Mouse (Mus musculus): ENCODE measurements around the gene 4933411K16Rik.

- TF ChIP-seq CTCF (IDR thresholded peaks at IDR 0.05; ENCODE audit: borderline replicate concordance, insufficient read depth, low read length) (no peak), POLR2A (IDR thresholded peaks at IDR 0.05; ENCODE audit: low read depth, low read length) (no peak)
Observed at GRCm38 (mm10) chr19:42038310-42038709, 13.7 kb upstream of the 4933411K16Rik start.

All from embryonic fibroblast, embryonic 13.5 days (primary cell).